Mouse (Mus musculus) urinary bladder, postnatal 0 days (tissue): ENCODE data around the gene Ubxn7. TPM values are rescaled to one million over a fixed set of nuclear protein-coding genes. Genes with fewer than 3 reads are reported as not detected.

Experiments
- polyA plus RNA-seq: library from polyadenylated mRNA; unstranded; fragments of >200 nt; fragmentation: Nextera tagmentation; extraction: Ambion mirVana; gene quantifications from 2 replicates; pipeline ENCODE4 v1.2.1, GENCODE M21; 2015

Gene Ubxn7
- 6.7 and 10.8 TPM in 2 replicates for polyA plus RNA-seq

DNA sequence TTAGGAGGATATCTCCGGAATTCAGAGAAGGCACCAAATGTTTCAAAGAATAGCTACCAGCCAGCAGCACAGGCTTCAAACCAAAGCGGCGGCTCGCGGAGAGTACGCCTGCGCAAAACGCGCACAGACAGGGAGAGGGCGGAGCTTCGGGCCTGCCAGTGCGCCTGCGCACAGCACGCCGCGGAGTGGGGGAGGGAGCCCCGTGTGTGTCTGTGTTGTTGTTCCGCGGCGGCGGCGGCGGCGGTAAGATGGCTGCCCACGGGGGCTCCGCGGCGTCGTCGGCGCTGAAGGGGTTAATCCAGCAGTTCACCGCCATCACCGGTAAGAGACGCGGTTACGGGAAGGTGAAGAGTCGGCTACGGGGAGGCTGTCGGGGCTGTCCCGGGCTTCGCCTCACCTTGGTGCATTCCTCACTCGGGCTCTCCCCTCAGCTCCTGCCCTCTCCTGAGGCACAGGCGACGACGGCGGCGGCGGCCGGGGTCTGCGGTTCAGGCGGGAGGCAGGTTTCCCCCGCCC lies at the start of gene Ubxn7:
Gene Ubxn7 (plus strand): TSS at position 218 of the 516 bp plus-strand sequence.

GRCm38 (mm10) chr16:32400267-32400666 lies 68.2 kb downstream of the Ubxn7 start, which contains the start of gene Tm4sf19:
Gene Tm4sf19 (plus strand): TSS chr16:32400506.

GRCm38 (mm10) chr16:32419517-32420483 lies 87.7 kb downstream of the Ubxn7 start, which contains the start of gene Tctex1d2:
Gene Tctex1d2 (plus strand): TSS chr16:32419702.

GRCm38 (mm10) chr16:32430474-32431046 lies 98.5 kb downstream of the Ubxn7 start, which contains the start of gene Pcyt1a:
Gene Pcyt1a (plus strand): TSS chr16:32430921.

Other genes starting within 250 kb of the Ubxn7 start
- gene Pigx, start 232.5 kb upstream of the Ubxn7 start, polyA plus RNA-seq, result 68.3 and 74.3 TPM in 2 replicates
- 11.6 and 12.2 TPM in 2 replicates for gene Cep19, start 232.5 kb upstream of the Ubxn7 start, polyA plus RNA-seq
- gene Nrros, start 166.7 kb upstream of the Ubxn7 start, polyA plus RNA-seq, result 13.7 and 16.6 TPM in 2 replicates
- not detected in 2 replicates for gene Bex6, start 152.4 kb upstream of the Ubxn7 start, polyA plus RNA-seq
- 5.7 and 7.4 TPM in 2 replicates for gene Fbxo45, start 85.1 kb upstream of the Ubxn7 start, polyA plus RNA-seq
- gene Wdr53, start 85.0 kb upstream of the Ubxn7 start, polyA plus RNA-seq, result 11.9 and 13.8 TPM in 2 replicates
- not detected in 2 replicates for gene Smco1, start 60.8 kb upstream of the Ubxn7 start, polyA plus RNA-seq
- 15.5 and 18.5 TPM in 2 replicates for gene Rnf168, start 54.8 kb upstream of the Ubxn7 start, polyA plus RNA-seq
- gene Tm4sf19, start 68.2 kb downstream of the Ubxn7 start, polyA plus RNA-seq, result not detected in 2 replicates
- 36.2 and 36.6 TPM in 2 replicates for gene Tctex1d2, start 87.4 kb downstream of the Ubxn7 start, polyA plus RNA-seq
- 29.8 and 36.1 TPM in 2 replicates for gene Pcyt1a, start 98.7 kb downstream of the Ubxn7 start, polyA plus RNA-seq
- 0.35 and 0.55 TPM in 2 replicates for gene Slc51a, start 155.6 kb downstream of the Ubxn7 start, polyA plus RNA-seq
- gene Zdhhc19, start 164.0 kb downstream of the Ubxn7 start, polyA plus RNA-seq, result not detected in 2 replicates